Mouse (Mus musculus) retina, postnatal 7 days (tissue): ENCODE measurements at regions not wholly inside any gene's neighbourhood (a gene's known extent, or its start where the extent isn't known, plus 50 kb on each side); places are given as distances from the start of the nearest gene placed in this dataset.

Experiments
- DNase-seq: peaks from one replicate; pipeline ENCODE4 v3.0.0-alpha.2; 2012; ENCODE audit warnings: low read depth, low spot score

DNA sequence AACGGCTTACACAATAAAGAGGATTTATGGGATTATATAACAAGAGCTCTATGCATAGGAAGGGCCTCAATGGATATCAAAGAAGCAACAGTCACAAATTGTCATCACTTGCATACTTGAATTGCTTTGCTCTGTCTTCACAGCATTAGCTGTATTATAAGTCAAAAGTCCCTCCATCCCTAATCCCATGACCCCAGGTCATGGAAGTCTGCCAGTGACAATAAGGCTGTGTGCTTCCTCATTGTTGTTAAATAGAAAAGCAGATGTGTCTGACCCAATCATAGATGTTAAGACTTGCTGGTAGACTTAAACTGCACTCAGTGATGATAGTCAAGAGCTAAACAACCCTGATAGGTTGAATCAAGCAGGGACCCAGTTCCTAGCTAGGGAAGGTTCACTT lies 683.9 kb upstream of the Sox9 start:
- DNase-seq = no peak

DNA sequence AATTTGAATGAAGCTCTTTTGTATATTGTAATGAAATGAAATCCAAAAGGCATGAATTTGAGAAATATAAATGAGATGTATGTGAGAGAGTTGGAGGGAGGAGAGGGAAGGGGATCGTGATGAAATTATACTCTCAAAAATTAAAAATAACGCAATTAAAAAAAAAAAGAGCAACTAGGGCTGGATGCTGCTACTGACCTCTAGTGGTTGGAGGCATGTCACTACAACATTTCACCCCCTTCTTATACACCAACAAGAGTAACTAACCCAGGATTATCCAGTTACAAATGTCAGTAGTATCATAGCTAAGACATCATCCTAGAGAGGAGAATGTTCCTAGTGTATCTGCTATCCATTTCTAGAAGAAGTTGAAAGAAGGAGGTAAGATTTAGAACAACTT lies 678.8 kb upstream of the Sox9 start:
- no peak for DNase-seq

DNA sequence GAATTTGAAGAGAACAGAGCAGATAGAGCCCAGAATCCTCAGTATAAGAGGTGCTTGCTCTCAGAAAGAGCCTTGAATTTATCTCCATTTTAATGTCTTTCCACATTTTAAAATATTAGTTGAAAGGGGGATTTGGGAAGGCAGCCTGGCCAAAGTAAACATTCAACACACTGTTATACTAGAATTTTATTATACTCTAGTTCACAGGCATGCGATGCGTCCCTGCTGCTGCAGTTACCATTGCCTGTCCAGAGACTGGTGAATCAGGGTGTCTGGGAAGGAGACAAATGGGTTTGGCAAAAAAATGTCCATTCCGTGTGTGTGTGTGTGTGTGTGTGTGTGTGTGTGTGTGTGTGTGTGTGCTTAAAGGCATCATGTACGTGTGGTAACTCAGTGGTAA lies 675.1 kb upstream of the Sox9 start:
- DNase-seq = no peak

DNA sequence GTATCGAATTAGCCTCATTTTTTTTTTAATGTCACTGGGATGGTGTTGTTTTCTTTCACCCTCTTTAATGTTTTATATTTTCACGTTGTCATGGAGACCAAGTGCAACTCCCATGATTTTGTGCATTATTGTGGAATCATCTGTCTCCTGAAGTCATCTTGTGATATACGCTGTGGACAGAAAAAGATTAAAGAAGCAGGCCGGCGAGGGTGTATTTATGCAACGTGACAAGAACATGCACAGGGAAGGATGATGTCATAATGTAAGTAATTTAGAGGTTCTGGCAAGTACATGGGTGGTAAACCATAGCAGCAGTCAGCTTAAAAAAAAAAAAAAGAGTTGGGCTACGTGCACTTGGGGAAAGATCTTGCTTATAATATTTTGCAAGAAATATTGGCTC lies 674.7 kb upstream of the Sox9 start:
- no peak for DNase-seq

DNA sequence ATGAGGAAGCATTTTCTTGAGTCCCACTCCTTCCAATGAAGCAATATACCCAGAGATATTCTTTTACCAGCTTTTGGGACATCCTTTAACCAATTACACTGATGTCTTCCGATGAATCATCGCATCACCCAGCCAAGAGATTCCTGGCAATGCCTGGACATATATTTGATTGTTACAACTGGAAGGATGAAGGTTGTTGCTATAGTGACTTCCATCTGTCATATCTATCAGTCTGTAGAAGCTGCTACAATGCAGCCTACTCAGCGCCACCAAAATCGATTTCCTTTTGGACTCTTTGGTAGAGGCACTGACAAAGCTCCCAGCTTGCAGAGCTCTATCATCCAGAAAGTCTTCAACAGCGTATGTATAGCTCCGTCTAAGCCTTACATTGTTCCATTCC lies 661.0 kb upstream of the Sox9 start:
- no peak for DNase-seq

DNA sequence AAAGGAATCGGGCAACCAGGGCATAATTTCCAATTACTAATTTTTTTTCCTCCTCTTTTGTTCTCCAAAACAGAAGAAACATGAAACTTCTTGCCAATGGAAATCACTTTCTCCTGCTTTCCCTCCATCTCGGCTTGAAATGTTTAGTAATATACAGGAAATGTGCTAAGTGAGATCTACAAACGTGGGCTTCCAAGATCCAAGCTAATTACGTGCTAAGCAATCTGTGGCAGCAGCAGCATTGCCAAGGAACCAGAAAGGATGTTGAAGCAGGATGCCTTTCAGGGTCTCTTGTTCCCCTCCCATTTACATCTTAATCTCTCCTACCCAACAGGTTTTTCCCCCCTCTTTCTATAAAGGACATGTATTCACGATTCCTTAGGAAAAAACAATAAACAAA lies 660.2 kb upstream of the Sox9 start:
- no peak for DNase-seq

DNA sequence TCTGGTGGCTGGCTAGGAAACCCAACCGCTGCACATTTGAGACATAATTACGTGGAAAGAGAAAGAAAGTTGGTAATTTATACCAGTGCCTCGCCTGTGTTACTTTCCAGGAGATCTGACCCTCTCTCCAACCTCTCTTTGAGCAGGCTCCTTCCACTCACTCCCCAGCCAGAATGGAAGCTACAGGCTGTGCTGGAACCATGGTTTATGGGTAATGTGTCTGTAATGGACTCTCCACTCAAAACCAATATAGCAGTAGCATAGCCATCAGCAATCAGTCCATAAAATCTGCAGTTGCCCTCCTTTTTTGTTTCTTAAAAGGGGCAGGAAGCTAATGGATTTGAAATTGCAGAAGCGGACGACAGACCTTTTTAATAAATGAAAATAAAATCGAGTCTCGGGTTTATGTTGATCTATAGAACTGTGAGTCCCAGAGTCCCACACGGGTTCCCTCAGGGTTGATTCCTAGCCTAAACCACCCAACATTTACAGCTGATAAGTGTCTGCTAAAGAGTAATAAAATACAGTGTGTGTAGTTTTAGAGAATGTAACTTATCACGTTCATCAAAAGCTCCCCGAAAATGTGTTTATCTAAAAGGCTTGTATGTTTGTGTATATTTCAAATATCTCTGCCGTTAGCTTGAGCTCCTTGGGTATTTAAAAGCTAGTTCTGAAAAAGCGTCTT lies 656.6 kb upstream of the Sox9 start:
- no peak for DNase-seq

DNA sequence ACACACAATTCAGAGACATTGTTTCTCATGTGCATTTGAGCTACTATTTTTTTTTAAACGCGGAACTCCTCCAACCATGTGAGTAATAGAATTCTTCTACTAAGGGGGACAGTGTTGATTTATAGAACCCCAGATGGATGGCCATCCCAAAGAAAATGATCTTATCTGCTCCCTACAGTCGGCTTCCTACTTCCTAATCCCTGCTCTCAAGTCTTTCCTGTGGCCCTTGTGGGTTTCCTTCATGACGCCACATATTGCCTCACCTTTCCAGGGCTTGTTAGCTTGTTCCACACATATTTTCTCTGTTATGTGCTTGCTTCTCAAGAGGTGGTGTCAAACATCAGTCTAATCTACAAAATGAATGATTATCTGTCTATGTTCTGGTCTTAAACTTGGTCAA lies 651.9 kb upstream of the Sox9 start:
- DNase-seq = no peak

DNA sequence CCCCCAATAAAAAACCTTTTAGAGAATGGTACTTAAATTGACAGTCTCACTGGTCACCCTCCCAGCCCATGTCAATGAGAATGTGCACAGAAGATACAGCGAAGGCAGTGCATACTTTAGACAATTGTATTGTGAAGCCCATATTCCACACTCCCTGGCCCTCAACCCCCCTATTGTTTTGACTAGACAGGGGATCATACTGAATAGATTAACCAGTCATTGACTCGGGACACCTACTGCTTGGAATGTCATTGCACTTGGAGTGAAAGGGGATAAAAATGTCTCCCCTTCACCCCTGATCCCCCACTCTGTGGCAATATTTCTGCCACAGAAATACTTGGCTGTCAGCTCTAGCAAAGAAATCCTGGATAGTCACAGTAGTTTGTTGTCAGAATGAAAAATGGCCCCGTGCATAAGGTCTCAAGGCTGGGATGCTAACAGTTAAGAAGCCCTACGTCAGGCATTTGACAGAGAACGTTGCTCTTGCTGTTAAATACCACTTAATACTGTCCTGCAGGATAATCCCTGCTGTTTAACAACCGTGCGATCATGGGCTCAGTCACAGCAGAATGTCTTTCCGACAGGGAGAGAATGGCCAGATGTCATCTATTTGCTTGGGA lies 644.5 kb upstream of the Sox9 start:
- no peak for DNase-seq

DNA sequence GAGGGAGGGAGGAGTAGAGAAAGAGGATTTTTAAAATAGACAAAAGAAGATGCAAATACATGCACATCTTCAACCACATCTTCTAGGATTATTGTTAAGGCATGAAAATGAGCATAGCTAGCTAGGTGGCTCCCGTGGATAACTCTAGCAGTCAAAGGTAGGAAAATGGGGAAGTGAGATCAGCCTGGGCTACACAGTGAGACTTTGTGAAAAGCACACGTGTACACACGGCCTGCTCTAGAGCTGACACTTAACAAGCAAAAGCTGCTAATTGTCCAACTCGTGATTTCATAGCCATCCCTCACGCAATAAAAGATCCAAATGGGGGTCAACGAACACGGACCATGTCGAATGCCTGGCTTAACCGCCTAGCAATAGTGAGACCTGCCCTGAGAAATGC lies 642.0 kb upstream of the Sox9 start:
- DNase-seq = no peak

DNA sequence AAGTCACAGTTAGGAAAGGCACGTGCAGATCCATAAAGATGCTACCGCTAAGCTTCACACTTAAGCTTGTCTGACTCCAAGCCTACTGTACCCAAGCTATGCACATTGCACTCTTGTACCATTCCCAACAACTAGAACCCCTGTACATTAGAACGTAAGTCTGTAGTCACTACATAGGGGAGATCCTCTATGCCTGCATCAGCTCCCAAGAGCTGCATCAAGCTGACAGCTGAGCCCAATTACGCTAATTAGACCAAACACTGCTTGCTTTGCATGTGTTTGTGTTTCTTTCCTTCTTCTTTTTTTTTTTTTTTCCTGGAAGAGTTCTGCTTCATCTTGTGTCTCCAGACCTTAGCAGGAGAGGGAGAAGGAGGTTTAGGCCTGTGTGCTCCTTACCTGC lies 641.5 kb upstream of the Sox9 start:
- DNase-seq = no peak

DNA sequence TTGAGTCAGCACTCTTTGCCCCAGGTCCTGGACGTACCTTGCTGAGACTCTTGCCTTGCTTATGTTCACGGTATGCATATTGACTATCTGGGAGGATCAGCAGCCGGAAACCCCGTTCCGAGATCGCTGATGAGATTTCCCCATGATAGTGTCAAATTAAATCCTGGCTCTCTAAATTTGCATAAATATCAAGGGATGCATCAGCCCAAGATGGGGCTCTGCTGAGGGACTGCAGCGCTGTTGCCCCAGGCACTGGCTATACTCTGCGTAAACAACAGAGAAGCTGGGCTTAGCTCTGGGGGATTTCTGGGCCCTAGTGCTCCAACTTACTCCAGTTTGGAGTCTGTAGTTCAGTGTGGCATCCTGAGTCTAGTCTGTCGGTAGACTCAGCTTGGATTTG lies 641.1 kb upstream of the Sox9 start:
- DNase-seq = no peak

DNA sequence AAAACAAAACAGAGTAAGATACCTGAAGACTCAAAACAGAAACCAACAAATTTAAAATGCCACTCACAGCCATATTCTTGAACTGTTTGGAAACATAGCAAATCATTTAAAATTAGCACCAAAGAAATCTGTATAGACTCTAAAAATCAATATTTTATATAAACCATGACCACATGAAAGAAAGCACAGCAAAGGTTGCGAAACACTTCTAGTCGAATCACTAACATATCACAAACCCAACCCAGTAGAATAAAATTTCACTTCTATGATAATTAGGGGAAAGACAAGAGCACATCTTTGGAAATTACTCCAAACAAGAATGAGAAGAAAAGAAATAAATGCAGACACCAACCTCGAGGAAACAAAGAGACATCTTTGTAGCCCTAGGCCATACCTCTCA lies 630.0 kb upstream of the Sox9 start:
- no peak for DNase-seq

DNA sequence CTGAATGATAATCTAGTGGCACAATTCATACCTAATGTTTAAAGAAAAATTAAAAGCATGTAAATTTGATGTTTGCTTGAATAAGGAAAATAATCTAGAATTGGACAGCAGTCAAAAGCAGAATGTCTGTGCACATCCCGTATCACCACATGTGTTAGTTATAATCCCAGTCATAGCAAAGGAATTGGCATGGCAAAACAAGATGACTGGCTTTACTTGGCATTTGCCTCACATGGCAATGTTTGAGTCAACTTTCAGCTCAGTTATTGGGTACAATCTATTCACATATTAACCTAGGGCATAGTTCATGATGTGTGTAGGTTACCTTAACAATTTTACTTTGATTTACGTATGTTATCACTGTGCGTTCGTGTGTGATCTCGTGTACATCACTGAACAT lies 628.8 kb upstream of the Sox9 start:
- no peak for DNase-seq

DNA sequence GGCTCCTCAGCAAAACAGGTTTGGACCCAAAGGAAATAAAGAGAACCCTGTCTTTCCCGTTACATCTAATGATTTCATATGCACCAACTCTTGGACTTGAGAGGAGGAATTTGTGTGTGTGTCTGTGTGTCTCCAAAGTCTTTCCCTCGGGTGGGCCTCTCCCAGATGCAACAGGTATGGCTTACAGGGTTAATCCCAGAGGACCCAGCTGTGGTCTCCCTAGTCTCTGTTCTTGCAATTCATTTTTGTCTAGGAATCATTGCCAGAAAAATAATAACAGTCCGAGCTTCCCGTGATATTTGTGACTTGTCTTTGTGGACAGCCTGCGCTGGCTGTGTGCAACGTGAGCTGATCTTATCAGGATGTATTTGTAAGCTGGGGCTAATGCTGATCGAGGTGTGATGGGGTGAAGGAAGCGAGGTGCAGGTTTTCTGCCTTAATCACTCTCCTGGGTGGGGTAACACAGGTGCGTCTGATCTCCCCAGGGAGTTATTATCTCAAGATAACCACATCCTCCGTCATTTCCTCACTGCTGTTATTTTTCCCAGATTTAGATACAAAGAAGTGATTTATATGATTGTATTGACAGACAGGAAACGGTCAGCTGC lies 627.2 kb upstream of the Sox9 start:
- DNase-seq = no peak

DNA sequence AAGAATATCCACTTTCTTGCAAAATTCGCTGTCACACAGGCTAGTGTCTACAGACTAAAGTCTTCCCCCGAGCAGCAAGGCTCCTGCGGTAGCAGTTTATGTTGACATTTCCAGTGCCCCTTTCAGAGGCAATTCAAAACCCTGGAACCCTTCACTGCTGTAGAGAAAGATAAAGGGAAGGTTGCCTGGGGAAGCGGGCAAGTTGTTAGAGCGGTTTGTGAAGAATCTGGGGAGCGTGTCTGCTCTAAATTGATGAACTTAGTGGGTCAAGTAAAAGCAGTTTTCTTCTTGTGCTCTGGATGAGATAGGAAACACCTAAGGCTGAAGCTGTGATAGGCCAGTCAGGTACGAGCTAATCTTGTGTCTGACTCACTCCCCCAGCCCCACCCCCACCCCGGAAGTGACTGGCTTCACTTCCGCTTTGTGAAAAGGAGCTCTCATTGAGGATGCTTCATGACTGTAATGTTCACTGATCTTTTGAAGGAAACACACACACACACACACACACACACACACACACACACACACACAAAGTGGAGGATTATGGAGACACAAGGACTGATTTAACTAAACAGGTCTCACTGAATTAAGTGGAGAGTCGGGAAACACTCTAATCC lies 626.6 kb upstream of the Sox9 start:
- DNase-seq = no peak

DNA sequence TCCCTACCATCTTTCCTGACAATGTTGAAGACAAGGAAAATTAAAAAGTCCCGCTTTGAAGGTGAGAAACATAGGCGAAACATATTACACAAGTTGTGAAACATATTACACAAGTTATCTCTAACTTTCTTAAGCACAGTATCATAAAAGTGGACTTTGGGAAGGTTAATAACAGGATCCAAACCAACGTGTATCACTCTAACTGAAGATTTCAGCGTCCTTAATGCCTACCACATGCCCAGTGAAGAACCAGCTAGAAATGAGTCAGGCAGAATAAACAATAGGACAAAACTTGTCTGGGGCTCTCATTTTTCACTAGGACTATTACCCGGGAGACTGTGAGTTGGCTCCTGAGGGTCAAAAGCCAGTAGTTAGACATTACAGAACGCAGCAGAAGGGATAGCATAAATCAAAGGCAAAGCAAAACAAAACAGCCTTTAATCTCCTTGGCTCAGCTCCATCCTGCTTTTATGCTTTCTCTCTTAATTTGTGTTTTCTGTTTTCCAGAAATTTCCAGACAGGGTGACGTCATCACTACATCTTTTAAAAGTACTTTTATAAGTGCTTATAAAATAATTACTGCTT lies 618.3 kb upstream of the Sox9 start:
- DNase-seq = no peak

DNA sequence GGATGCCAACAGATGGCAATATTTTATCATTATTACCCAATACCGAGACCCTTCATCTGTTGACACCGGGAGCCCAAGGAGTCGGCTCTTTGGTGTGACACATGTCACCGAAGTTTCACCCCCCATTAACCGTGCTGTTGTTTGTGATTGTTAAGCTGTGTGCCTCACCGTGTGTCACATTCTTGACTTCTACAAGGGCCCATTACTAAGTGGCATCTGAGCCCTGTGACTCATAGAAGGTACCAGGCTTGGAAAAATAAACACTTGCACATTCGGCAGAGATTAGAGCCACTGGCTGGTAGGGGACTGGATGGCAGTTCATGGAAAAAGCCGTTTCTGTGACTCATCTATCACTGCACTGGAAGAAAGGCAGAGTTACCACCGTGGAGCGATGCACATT lies 608.4 kb upstream of the Sox9 start:
- no peak for DNase-seq

DNA sequence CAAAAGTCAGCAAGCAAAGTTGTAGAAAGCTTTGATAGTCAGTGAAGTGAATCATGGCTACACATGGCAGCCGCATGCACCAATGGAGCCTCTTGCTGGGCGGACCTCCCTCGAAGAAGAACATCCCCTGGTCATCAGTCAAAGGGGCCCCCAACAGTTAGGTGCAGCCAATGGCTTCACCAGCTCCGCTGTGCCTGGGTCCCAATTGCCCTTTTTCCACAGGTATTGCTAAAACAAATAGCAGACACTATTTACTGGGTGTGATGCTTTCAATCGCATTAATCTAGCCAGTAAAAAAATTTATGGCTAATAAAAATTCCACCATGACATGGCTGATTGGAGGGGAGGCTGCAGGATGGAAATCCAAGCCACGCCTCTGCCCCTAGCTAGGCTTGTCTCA lies 606.7 kb upstream of the Sox9 start:
- DNase-seq = no peak

DNA sequence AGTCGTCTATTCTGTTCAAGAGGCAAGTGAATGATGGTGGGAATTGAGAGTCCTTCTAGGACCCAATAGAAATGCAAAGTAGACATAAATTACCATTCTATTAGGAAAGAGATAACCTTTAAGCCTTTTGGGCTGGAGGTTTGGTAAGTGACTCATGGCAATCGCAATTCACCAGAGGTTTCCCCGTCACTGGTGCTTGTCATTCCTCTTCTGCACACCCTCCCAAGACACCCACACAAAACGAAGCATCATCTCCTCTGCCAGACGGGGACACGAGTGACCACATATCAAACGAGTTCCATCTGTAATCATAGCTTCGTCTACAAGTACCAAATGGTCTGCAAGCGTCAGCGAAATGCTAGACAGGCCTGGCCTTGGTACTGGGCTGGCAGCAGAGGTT lies 601.4 kb upstream of the Sox9 start:
- DNase-seq = no peak

DNA sequence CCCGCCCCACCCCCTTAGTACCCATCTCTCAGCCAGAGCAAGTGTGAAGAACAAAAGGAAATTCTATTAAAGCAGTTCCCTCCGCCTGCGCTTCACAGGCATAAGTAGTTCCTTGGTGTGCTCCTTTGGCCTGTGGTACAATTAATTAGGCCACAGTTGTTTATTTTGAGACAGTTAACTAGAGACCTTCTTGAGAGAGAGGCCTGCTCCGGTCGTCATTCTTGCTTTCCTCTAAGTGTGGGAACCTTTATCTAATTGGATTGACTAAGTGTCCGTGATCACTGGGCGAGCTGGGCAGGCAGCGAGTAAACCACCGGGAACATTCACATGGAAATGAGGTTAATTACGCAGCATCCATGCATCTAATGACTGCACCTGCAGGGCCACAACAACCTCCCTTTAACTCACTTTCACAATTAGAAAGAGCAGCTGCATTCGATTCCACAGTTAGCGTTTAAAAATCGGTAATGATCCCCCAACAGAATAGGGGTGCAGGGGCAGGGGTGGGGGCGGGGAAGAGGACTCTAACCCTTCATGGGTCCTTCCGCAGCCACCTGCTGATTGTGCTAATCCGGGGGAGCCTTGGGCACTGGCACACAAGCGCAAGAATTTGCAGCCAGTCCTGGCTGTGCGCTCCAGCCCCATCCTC lies 584.3 kb upstream of the Sox9 start:
- no peak for DNase-seq

DNA sequence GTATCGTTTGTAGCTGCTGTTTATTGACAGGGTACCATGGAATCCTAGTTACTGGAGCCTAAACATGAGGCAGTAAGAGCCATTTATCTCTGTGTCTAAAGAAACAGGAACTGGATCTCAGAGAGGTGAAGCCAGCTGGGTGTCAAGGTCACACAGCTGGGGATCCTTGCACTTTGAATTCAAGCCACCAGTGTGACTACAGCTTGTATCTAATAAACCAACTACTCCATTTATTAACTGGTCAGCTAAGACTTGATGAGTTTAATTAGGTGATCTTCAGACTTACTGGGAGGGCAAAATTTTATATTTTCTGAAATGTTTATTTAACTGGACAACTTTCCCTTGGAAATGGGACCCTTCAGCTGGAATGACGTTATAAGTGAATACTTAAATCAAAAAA lies 577.5 kb upstream of the Sox9 start:
- DNase-seq = no peak
